Mouse (Mus musculus) megakaryocyte, embryonic 14.5 days (primary cell): ENCODE data around the gene Cpb2.

Experiments
- FLI1 ChIP-seq: IDR thresholded peaks from 2 replicates; pipeline ENCODE4 v1.6.1; 2012; ENCODE audit warnings: low read length, inconsistent platforms, mixed read lengths
- GATA1 ChIP-seq: IDR thresholded peaks from 3 replicates; pipeline ENCODE4 v1.6.1; 2012; ENCODE audit warnings: mixed read lengths, low read length, inconsistent platforms, borderline replicate concordance

GRCm38 (mm10) chr14:75314484-75314883 is 72.4 kb downstream of the Cpb2 start:
- no peak for TF ChIP-seq FLI1
- TF ChIP-seq GATA1 = no peak
